In genomic region chr11:97383017-97383416, GRCm38 (mm10) we compare ENCODE assay signal across 19 mouse cellular contexts.
"Had no signal": no experiment of that assay in that cellular context is flagged by ENCODE, and none has a peak within 500 bp of the region (broad histone marks: within the 10 kb centered on the region; RNA-seq: fewer than 3 reads in every experiment).

No protein-coding gene starts in this region.

- H3K9me3 ChIP-seq: intestine, embryonic 15.5 days; limb, embryonic 12.5 days; limb, embryonic 15.5 days; midbrain, embryonic 12.5 days; midbrain, embryonic 15.5 days; neural tube, embryonic 12.5 days; neural tube, embryonic 15.5 days; stomach, embryonic 15.5 days had no signal

- ATAC-seq: hindbrain, embryonic 16.5 days; intestine, embryonic 15.5 days; midbrain, embryonic 15.5 days had no signal

- H3K27me3 ChIP-seq: intestine, embryonic 15.5 days; limb, embryonic 12.5 days; limb, embryonic 15.5 days; midbrain, embryonic 12.5 days; midbrain, embryonic 15.5 days; neural tube, embryonic 12.5 days; neural tube, embryonic 15.5 days; stomach, embryonic 15.5 days had no signal

- H3K4me3 ChIP-seq: intestine, embryonic 15.5 days; limb, embryonic 12.5 days; limb, embryonic 15.5 days; midbrain, embryonic 12.5 days; midbrain, embryonic 15.5 days; neural tube, embryonic 12.5 days; neural tube, embryonic 15.5 days; stomach, embryonic 15.5 days had no signal

- H3K9ac ChIP-seq: intestine, embryonic 15.5 days; limb, embryonic 12.5 days; limb, embryonic 15.5 days; liver, embryonic 14.5 days; midbrain, embryonic 12.5 days; midbrain, embryonic 15.5 days; neural tube, embryonic 12.5 days; neural tube, embryonic 15.5 days; stomach, embryonic 15.5 days had no signal

- DNase-seq: kidney, postnatal 4 days; left cerebral cortex, postnatal 4 days; lung, adult 18-20 months; lung, postnatal 14 days; right cerebral cortex, postnatal 25 days; spleen, adult 18-20 months; thymus, adult 18-20 months; thymus, postnatal 36 days had no signal

- H3K4me1 ChIP-seq: intestine, embryonic 15.5 days; limb, embryonic 12.5 days; limb, embryonic 15.5 days; midbrain, embryonic 12.5 days; midbrain, embryonic 15.5 days; neural tube, embryonic 12.5 days; neural tube, embryonic 15.5 days; stomach, embryonic 15.5 days had no signal

- H3K4me2 ChIP-seq: intestine, embryonic 15.5 days; limb, embryonic 12.5 days; limb, embryonic 15.5 days; midbrain, embryonic 12.5 days; midbrain, embryonic 15.5 days; neural tube, embryonic 12.5 days; neural tube, embryonic 15.5 days; stomach, embryonic 15.5 days had no signal

- H3K27ac ChIP-seq: intestine, embryonic 15.5 days; limb, embryonic 12.5 days; limb, embryonic 15.5 days; liver, embryonic 14.5 days; macrophage; midbrain, embryonic 12.5 days; midbrain, embryonic 15.5 days; neural tube, embryonic 12.5 days; neural tube, embryonic 15.5 days; stomach, embryonic 15.5 days had no signal
